9 mouse cellular contexts compared by ENCODE assay signal in the genomic region with DNA sequence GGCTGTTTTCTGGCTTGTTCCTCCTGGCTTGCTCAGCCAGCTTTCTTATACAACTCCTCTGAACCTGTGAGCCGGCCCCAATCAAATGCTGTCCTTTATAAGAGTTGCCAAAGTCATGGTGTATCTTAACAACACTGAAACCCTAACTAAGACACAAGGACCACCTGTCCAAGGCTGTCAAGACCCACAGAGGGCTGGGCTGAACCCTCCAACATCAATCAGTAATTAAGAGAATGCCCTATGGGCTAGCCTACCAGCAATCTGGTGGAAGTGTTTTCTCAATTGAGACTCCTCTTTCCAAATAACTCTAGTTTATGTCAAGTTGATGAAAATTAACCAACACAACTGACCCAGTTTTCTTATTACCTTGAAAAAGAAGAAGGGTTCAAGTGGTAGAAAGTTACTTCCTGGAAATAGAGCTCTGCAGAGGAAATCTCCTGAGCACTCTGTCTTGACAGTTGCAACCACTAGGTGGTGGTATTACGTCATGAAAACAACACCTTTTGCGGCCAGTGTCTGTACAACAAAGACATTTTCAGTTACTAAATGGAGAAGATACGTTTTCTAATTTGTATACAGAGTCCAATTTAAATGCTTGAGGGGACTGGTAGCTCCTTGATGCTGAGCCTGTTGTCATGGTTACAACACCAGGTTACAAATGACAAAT. TPM values are rescaled to one million over a fixed set of nuclear protein-coding genes. Genes with fewer than 3 reads are reported as not detected.
DNase-seq lines count a peak whose midpoint lies in the region; ATAC-seq lines count a peak whose summit lies in the region.
"Had no signal": no experiment of that assay in that cellular context is flagged by ENCODE, and none has a peak within 500 bp of the region (broad histone marks: within the 10 kb centered on the region; RNA-seq: fewer than 3 reads in every experiment).

No protein-coding gene starts in this region.

- no peak overlapping the region for H3K27ac ChIP-seq in liver, embryonic 13.5 days
- H3K27ac ChIP-seq in stomach, embryonic 14.5 days (ENCODE audit: low read length) = no peak overlapping the region
- H3K27ac ChIP-seq: embryonic facial prominence, embryonic 15.5 days had no signal

- peak; percentile 86 for DNase-seq in 3T3-L1 (ENCODE audit: low read depth, low spot score)
- DNase-seq in WW6 (ENCODE audit: low read depth, low spot score) = peak; percentile 26
- peak; percentile 64 for DNase-seq in gastrocnemius, postnatal 10 days
- DNase-seq in kidney, adult 9 months = peak; percentile 84
- peak; percentile 38 for DNase-seq in liver, embryonic 13.5 days
- DNase-seq in natural killer cell, adult 2 months (ENCODE audit: low spot score in 2 of 2) = peak; percentile 78 to 82

- H3K36me3 ChIP-seq in liver, embryonic 13.5 days = no peaks in the 10 kb centered on the region
- no peaks in the 10 kb centered on the region for H3K36me3 ChIP-seq in stomach, embryonic 14.5 days (ENCODE audit: control insufficient read depth, insufficient read depth, low read length)
- H3K36me3 ChIP-seq: embryonic facial prominence, embryonic 15.5 days had no signal

- 21% methylated on average over 4 of the region's 4 CpGs for WGBS in liver, embryonic 13.5 days (ENCODE audit: insufficient replicate concordance)
- 24% methylated on average over 4 of the region's 4 CpGs for WGBS in stomach, embryonic 14.5 days

- no peak overlapping the region for H3K4me2 ChIP-seq in liver, embryonic 13.5 days
- no peak overlapping the region for H3K4me2 ChIP-seq in stomach, embryonic 14.5 days (replicated peaks; ENCODE audit: low read depth, low read length)
- H3K4me2 ChIP-seq: embryonic facial prominence, embryonic 15.5 days had no signal

- no peaks in the 10 kb centered on the region for H3K9me3 ChIP-seq in liver, embryonic 13.5 days (replicated peaks)
- no peaks in the 10 kb centered on the region for H3K9me3 ChIP-seq in stomach, embryonic 14.5 days (ENCODE audit: control insufficient read depth, low read depth, low read length)
- H3K9me3 ChIP-seq: embryonic facial prominence, embryonic 15.5 days had no signal

- peak; percentile 93 for ATAC-seq in common myeloid progenitor, adult 5-6 weeks (replicated peaks; ENCODE audit: low read depth, poor library complexity, severe bottlenecking)
- ATAC-seq in liver, embryonic 13.5 days (ENCODE audit: low read depth) = no peak
- ATAC-seq in stomach, embryonic 14.5 days (ENCODE audit: insufficient number of reproducible peaks, insufficient read depth, low FRiP score, low read depth) = peak; percentile 69; the same call in 1 of the 2 replicates

- H3K4me3 ChIP-seq in liver, embryonic 13.5 days (replicated peaks) = no peak overlapping the region
- no peak overlapping the region for H3K4me3 ChIP-seq in stomach, embryonic 14.5 days (ENCODE audit: low read depth, low read length)
- H3K4me3 ChIP-seq: embryonic facial prominence, embryonic 15.5 days had no signal

- H3K9ac ChIP-seq in liver, embryonic 13.5 days = no peak overlapping the region
- no peak overlapping the region for H3K9ac ChIP-seq in stomach, embryonic 14.5 days (replicated peaks; ENCODE audit: low read depth, low read length)
- H3K9ac ChIP-seq: embryonic facial prominence, embryonic 15.5 days had no signal

- no peaks in the 10 kb centered on the region; the same call in 1 of the 2 replicates for H3K4me1 ChIP-seq in liver, embryonic 13.5 days (replicated peaks)
- H3K4me1 ChIP-seq in stomach, embryonic 14.5 days (ENCODE audit: control insufficient read depth, insufficient read depth, low read length) = no peaks in the 10 kb centered on the region

- H3K27me3 ChIP-seq in liver, embryonic 13.5 days = no peaks in the 10 kb centered on the region
- no peaks in the 10 kb centered on the region for H3K27me3 ChIP-seq in stomach, embryonic 14.5 days (ENCODE audit: control insufficient read depth, insufficient read depth, low read length)
- H3K27me3 ChIP-seq: embryonic facial prominence, embryonic 15.5 days had no signal

RNA-seq across cellular contexts. Expression of gene Rgs3, which starts 1.4 kb away (rescaled TPM):
- total RNA-seq in common myeloid progenitor, adult 5-6 weeks (2017) = 6.2 and 8.2 TPM in 2 replicates
- 10 to 100 TPM; 20.1 to 32.8 TPM for total RNA-seq in gastrocnemius, postnatal 10 days (2021)
- polyA plus RNA-seq in liver, embryonic 13.5 days (2015; fragmentation: Nextera tagmentation; extraction: Ambion mirVana) = 5.7 and 5.9 TPM in 2 replicates
- 38.2 and 42.0 TPM in 2 replicates for polyA plus RNA-seq in stomach, embryonic 14.5 days (2014; fragmentation: Nextera tagmentation; extraction: Ambion mirVana)

RNA-seq across cellular contexts. Expression of gene 4933430I17Rik, which starts 35.9 kb away (rescaled TPM):
- 0.41 TPM in 1 of 2 replicates, not detected in the other for total RNA-seq in common myeloid progenitor, adult 5-6 weeks (2017)
- total RNA-seq in gastrocnemius, postnatal 10 days (2021) = under 1 TPM; 0.18 to 0.26 TPM
- 0.14 and 0.23 TPM in 2 replicates for polyA plus RNA-seq in liver, embryonic 13.5 days (2015; fragmentation: Nextera tagmentation; extraction: Ambion mirVana)
- polyA plus RNA-seq in stomach, embryonic 14.5 days (2014; fragmentation: Nextera tagmentation; extraction: Ambion mirVana) = 0.49 and 0.88 TPM in 2 replicates

RNA-seq across cellular contexts. Expression of gene Pole3, which starts 36.2 kb away (rescaled TPM):
- 84.0 and 97.3 TPM in 2 replicates for total RNA-seq in common myeloid progenitor, adult 5-6 weeks (2017)
- total RNA-seq in gastrocnemius, postnatal 10 days (2021) = 10 to 100 TPM; 20.9 to 21.8 TPM
- polyA plus RNA-seq in liver, embryonic 13.5 days (2015; fragmentation: Nextera tagmentation; extraction: Ambion mirVana) = 77.3 and 81.0 TPM in 2 replicates
- 73.5 and 79.8 TPM in 2 replicates for polyA plus RNA-seq in stomach, embryonic 14.5 days (2014; fragmentation: Nextera tagmentation; extraction: Ambion mirVana)

RNA-seq across cellular contexts. Expression of gene Alad, which starts 41.4 kb away (rescaled TPM):
- 38.6 and 54.8 TPM in 2 replicates for total RNA-seq in common myeloid progenitor, adult 5-6 weeks (2017)
- 10 to 100 TPM; 26.9 to 30.0 TPM for total RNA-seq in gastrocnemius, postnatal 10 days (2021)
- polyA plus RNA-seq in liver, embryonic 13.5 days (2015; fragmentation: Nextera tagmentation; extraction: Ambion mirVana) = 616 and 657 TPM in 2 replicates
- 126 and 136 TPM in 2 replicates for polyA plus RNA-seq in stomach, embryonic 14.5 days (2014; fragmentation: Nextera tagmentation; extraction: Ambion mirVana)

RNA-seq across cellular contexts. Expression of gene Hdhd3, which starts 57.8 kb away (rescaled TPM):
- 4.3 TPM in 1 of 2 replicates, not detected in the other for total RNA-seq in common myeloid progenitor, adult 5-6 weeks (2017)
- 1 to 10 TPM; 3.9 to 6.2 TPM for total RNA-seq in gastrocnemius, postnatal 10 days (2021)
- polyA plus RNA-seq in liver, embryonic 13.5 days (2015; fragmentation: Nextera tagmentation; extraction: Ambion mirVana) = 6.3 and 7.1 TPM in 2 replicates
- polyA plus RNA-seq in stomach, embryonic 14.5 days (2014; fragmentation: Nextera tagmentation; extraction: Ambion mirVana) = 18.7 and 21.2 TPM in 2 replicates

Comparison
In these comparisons a context has a peak if more than half of its experiments do, and no peak if none do; other contexts are left out.
1. DNase-seq: peak in every context shown above with its lines; median percentile 86 in 3T3-L1; 84 in kidney, adult 9 months; 80 in natural killer cell, adult 2 months; 64 in gastrocnemius, postnatal 10 days; 38 in liver, embryonic 13.5 days; 26 in WW6.